Mouse (Mus musculus) midbrain, embryonic 15.5 days (tissue): Measurements from ENCODE around the gene Vti1a. TPM values are rescaled to one million over a fixed set of nuclear protein-coding genes. Genes with fewer than 3 reads are reported as not detected.

Experiments used
- ATAC-seq: fragments of 200-750 bp; cut with Nextera tagmentation; replicated peaks from 2 replicates; pipeline ENCODE4 v1.8.0; 2017; ENCODE audit warnings: moderate TSS enrichment
- H3K27ac ChIP-seq: fragments of 300-500 bp; sonication (generic); 2 replicates; pipeline ENCODE4 v1.5.1; 2015; ENCODE audit warnings: mild to moderate bottlenecking, inconsistent platforms
- H3K27me3 ChIP-seq: fragments of 300-500 bp; sonication (generic); replicated peaks from 2 replicates; pipeline ENCODE4 v1.6.1; 2015; ENCODE audit warnings: inconsistent platforms
- H3K36me3 ChIP-seq: fragments of 300-500 bp; sonication (generic); replicated peaks from 2 replicates; pipeline ENCODE4 v1.6.1; 2015; ENCODE audit warnings: inconsistent platforms
- H3K4me1 ChIP-seq: fragments of 300-500 bp; sonication (generic); 2 replicates; pipeline ENCODE4 v1.6.1; 2015; ENCODE audit warnings: inconsistent platforms
- H3K4me2 ChIP-seq: fragments of 300-500 bp; sonication (generic); 2 replicates; pipeline ENCODE4 v1.6.1; 2015; ENCODE audit warnings: inconsistent platforms, mild to moderate bottlenecking, moderate library complexity
- H3K4me3 ChIP-seq: fragments of 300-500 bp; sonication (generic); 2 replicates; pipeline ENCODE4 v1.5.1; 2015; ENCODE audit warnings: mild to moderate bottlenecking, inconsistent platforms
- H3K9ac ChIP-seq: fragments of 300-500 bp; sonication (generic); 2 replicates; pipeline ENCODE4 v1.6.1; 2015; ENCODE audit warnings: mild to moderate bottlenecking, inconsistent platforms
- H3K9me3 ChIP-seq: fragments of 300-500 bp; sonication (generic); 2 replicates; pipeline ENCODE4 v1.6.1; 2016; ENCODE audit warnings: inconsistent platforms
- WGBS: fragments of 180-500 bp; shearing (Covaris S2); methylation state at CpG from one replicate; pipeline ENCODE4 v1.1.7; 2015; ENCODE audit warnings: mixed read lengths; 5-methylcytosine and 5-hydroxymethylcytosine counted together
- polyA plus RNA-seq: library from polyadenylated mRNA; unstranded; fragments of >200 nt; fragmentation: Nextera tagmentation; extraction: Ambion mirVana; gene quantifications from 2 replicates; pipeline ENCODE4 v1.2.1, GENCODE M21; 2015

Vti1a gene
- polyA plus RNA-seq, 1 experiment from 2014 or later: 40.6 TPM

- no peaks in the 10 kb centered on the region for H3K9me3 ChIP-seq
- no peak overlapping the region for H3K9ac ChIP-seq
- no peak for ATAC-seq
- no peak overlapping the region for H3K4me2 ChIP-seq
- H3K4me3 ChIP-seq: no peak overlapping the region
- no peaks in the 10 kb centered on the region for H3K27me3 ChIP-seq
- no peak overlapping the region for H3K27ac ChIP-seq
- H3K4me1 ChIP-seq: no peaks in the 10 kb centered on the region
- no peaks in the 10 kb centered on the region for H3K36me3 ChIP-seq
- 96% methylated on average over 9 of the region's 9 CpGs for WGBS
Observed at GRCm38 (mm10) chr19:55570520-55571296, 254.6 kb downstream of the Vti1a start.

GRCm38 (mm10) chr19:55571486-55571885, 255.4 kb downstream of the Vti1a start:
- Histone ChIP-seq H3K36me3 (no peaks in the 10 kb centered on the region), H3K9me3 (no peaks in the 10 kb centered on the region), H3K4me2 (no peak overlapping the region), H3K4me1 (no peaks in the 10 kb centered on the region), H3K27ac (no peak overlapping the region), H3K4me3 (no peak overlapping the region), H3K27me3 (no peaks in the 10 kb centered on the region), H3K9ac (no peak overlapping the region)
- 97% methylated on average over 8 of the region's 8 CpGs for WGBS
- ATAC-seq: no peak

- H3K4me1 ChIP-seq: peaks cover 16% of the 10 kb centered on the region
- H3K27ac ChIP-seq: peak overlapping the region; percentile 27
- WGBS: 77% methylated on average over 25 of the region's 25 CpGs
- ATAC-seq: peak; percentile 69; the same call in 1 of the 2 replicates
- H3K4me3 ChIP-seq: no peak overlapping the region
- H3K9ac ChIP-seq: no peak overlapping the region
- no peak overlapping the region for H3K4me2 ChIP-seq
- H3K27me3 ChIP-seq: no peaks in the 10 kb centered on the region
- H3K36me3 ChIP-seq: no peaks in the 10 kb centered on the region
- no peaks in the 10 kb centered on the region for H3K9me3 ChIP-seq
Observed at GRCm38 (mm10) chr19:55577306-55578042, 261.4 kb downstream of the Vti1a start.

- H3K9me3 ChIP-seq: no peaks in the 10 kb centered on the region
- ATAC-seq: peak; percentile 96
- H3K4me3 ChIP-seq: no peak overlapping the region
- H3K27ac ChIP-seq: peak overlapping the region; percentile 72
- 44% methylated on average over 17 of the region's 17 CpGs for WGBS
- no peaks in the 10 kb centered on the region for H3K36me3 ChIP-seq
- H3K4me2 ChIP-seq: no peak overlapping the region; the same call in 1 of the 2 replicates
- H3K4me1 ChIP-seq: peaks cover 16% of the 10 kb centered on the region
- no peaks in the 10 kb centered on the region for H3K27me3 ChIP-seq
- H3K9ac ChIP-seq: no peak overlapping the region
Observed at GRCm38 (mm10) chr19:55578094-55579085, 262.3 kb downstream of the Vti1a start.

GRCm38 (mm10) chr19:55579310-55579709, 263.2 kb downstream of the Vti1a start:
- Histone ChIP-seq H3K4me2 (no peak overlapping the region), H3K36me3 (no peaks in the 10 kb centered on the region), H3K27ac (peak overlapping the region; percentile 32; the same call in 1 of the 2 replicates), H3K27me3 (no peaks in the 10 kb centered on the region), H3K4me1 (peaks cover 16% of the 10 kb centered on the region), H3K9ac (no peak overlapping the region), H3K9me3 (no peaks in the 10 kb centered on the region), H3K4me3 (no peak overlapping the region)
- 72% methylated on average over 4 of the region's 4 CpGs for WGBS
- ATAC-seq: no peak

- ATAC-seq: no peak
- Histone ChIP-seq H3K27ac (no peak overlapping the region), H3K4me3 (no peak overlapping the region), H3K27me3 (no peaks in the 10 kb centered on the region), H3K36me3 (no peaks in the 10 kb centered on the region), H3K9me3 (no peaks in the 10 kb centered on the region), H3K4me1 (peaks cover 16% of the 10 kb centered on the region), H3K4me2 (no peak overlapping the region), H3K9ac (no peak overlapping the region)
- WGBS: 95% methylated on average over 8 of the region's 8 CpGs
Observed at GRCm38 (mm10) chr19:55580152-55580551, 264.1 kb downstream of the Vti1a start.

GRCm38 (mm10) chr19:55580667-55581066, 264.6 kb downstream of the Vti1a start:
- WGBS: 87% methylated on average over 6 of the region's 6 CpGs
- ATAC-seq: no peak
- Histone ChIP-seq H3K9ac (no peak overlapping the region), H3K9me3 (no peaks in the 10 kb centered on the region), H3K4me2 (no peak overlapping the region), H3K36me3 (no peaks in the 10 kb centered on the region), H3K27ac (no peak overlapping the region), H3K4me1 (peaks cover 16% of the 10 kb centered on the region), H3K4me3 (no peak overlapping the region), H3K27me3 (no peaks in the 10 kb centered on the region)

- H3K4me1 ChIP-seq: peaks cover 7% of the 10 kb centered on the region
- 0 out of 2 replicates have a peak, but pooled peaks cover 7% of the 10 kb centered on the region for H3K27me3 ChIP-seq
- H3K9ac ChIP-seq: no peak overlapping the region
- no peak overlapping the region for H3K4me2 ChIP-seq
- H3K9me3 ChIP-seq: no peaks in the 10 kb centered on the region
- H3K4me3 ChIP-seq: no peak overlapping the region
- H3K27ac ChIP-seq: no peak overlapping the region
- no peaks in the 10 kb centered on the region for H3K36me3 ChIP-seq
- ATAC-seq: no peak
- WGBS: 38% methylated on average over 13 of the region's 16 CpGs
Observed at GRCm38 (mm10) chr19:55582896-55583653, 267.0 kb downstream of the Vti1a start.

- Histone ChIP-seq H3K27me3 (0 out of 2 replicates have a peak, but pooled peaks cover 7% of the 10 kb centered on the region), H3K4me1 (peaks cover 3% of the 10 kb centered on the region; the same call in 1 of the 2 replicates), H3K27ac (no peak overlapping the region), H3K4me3 (no peak overlapping the region), H3K4me2 (no peak overlapping the region), H3K9ac (no peak overlapping the region), H3K36me3 (no peaks in the 10 kb centered on the region), H3K9me3 (no peaks in the 10 kb centered on the region)
- no peak for ATAC-seq
- WGBS: 74% methylated on average over 18 of the region's 18 CpGs
Observed at GRCm38 (mm10) chr19:55585270-55586224, 269.5 kb downstream of the Vti1a start.

- no peak for ATAC-seq
- H3K27ac ChIP-seq: no peak overlapping the region
- H3K9ac ChIP-seq: no peak overlapping the region
- H3K27me3 ChIP-seq: 0 out of 2 replicates have a peak, but pooled peaks cover 7% of the 10 kb centered on the region
- 82% methylated on average over 14 of the region's 14 CpGs for WGBS
- no peaks in the 10 kb centered on the region for H3K9me3 ChIP-seq
- peaks cover 3% of the 10 kb centered on the region; the same call in 1 of the 2 replicates for H3K4me1 ChIP-seq
- no peak overlapping the region for H3K4me3 ChIP-seq
- no peak overlapping the region for H3K4me2 ChIP-seq
- H3K36me3 ChIP-seq: no peaks in the 10 kb centered on the region
Observed at GRCm38 (mm10) chr19:55587638-55588421, 271.7 kb downstream of the Vti1a start.
